Mouse (Mus musculus): ENCODE data around the gene Gm7324.
"Not testable (repeated sequence)": the region's sequence is repeated elsewhere in the genome, so short reads cannot be mapped to it uniquely, and the experiment has no call there.

Gene Gm7324

GRCm38 (mm10) chr14:43697621-43698020 is at the start of gene Gm7324:
TSS of gene Gm7324 (plus strand) at chr14:43697828.
- DNase-seq (ENCODE audit: low spot score in 2 of 2) = not testable (repeated sequence)

- DNase-seq (ENCODE audit: low spot score in 2 of 2) = not testable (repeated sequence)
Observed at GRCm38 (mm10) chr14:43677099-43677498, 20.5 kb upstream of the Gm7324 start, which contains the start of gene Gm8165. TSS of gene Gm8165 (minus strand) at chr14:43677199.

GRCm38 (mm10) chr14:43727385-43727784 is 29.8 kb downstream of the Gm7324 start, which contains the start of gene Gm16506:
TSS of gene Gm16506 (minus strand) at chr14:43727485.
- not testable (repeated sequence) for DNase-seq (ENCODE audit: low spot score in 2 of 2)

GRCm38 (mm10) chr14:43747566-43747965 is 49.9 kb downstream of the Gm7324 start, which contains the start of gene Gm6526:
TSS of gene Gm6526 (plus strand) at chr14:43747866.
- DNase-seq (ENCODE audit: low spot score in 2 of 2) = not testable (repeated sequence)

Data from frontal cortex, postnatal 10 days (tissue).